Mouse (Mus musculus): Measurements from ENCODE around the gene Grk2. TPM values are rescaled to one million over a fixed set of nuclear protein-coding genes. Genes with fewer than 3 reads are reported as not detected.

Grk2 gene
- polyA plus RNA-seq, 1 experiment from 2014 or later, result 14.8 TPM

DNA sequence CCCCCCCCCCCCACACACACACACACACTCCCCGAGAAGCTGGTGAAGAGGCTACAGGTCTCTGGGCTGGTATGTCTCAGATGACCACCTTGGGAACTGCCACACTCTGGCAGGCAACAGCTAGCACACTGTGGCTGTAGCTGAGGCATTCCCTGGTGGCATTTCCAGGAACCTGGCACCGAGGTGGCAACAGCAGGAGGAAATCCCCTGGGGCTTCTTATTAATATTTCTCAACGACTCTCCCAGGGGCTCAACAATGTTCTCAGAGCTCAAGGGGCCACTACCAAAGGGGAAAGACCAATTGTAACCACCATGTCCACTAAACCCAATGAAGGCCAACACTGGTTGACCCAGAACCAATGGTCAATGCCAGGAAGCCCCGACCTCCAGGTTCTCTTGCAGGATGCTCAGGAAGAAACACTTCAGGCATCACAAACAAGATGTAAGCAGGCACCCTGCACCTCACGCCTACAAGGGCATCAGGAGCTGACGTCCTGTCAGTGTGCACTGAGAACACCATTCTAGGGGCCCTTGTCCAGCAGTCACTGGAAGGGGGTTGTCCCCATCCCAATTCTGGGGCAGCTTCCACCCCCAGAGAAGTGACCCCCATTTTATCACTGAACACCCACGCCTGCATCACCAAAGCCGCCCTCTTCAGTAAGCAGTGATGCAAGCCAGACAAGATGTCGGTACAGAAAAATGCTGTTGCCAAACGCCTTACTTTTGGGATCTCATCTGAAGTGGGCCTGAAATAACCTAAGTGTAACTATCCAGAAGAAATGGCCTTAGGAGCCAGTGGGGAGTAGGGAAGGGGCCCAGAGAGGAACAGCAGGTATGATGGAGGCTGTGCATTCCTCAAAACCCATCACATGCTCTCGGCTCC, 4.9 kb downstream of the Grk2 start:
- H3K27ac ChIP-seq, result peak overlapping the region; percentile 54
- 79% methylated on average over 11 of the region's 11 CpGs for WGBS
- peaks cover 67% of the 10 kb centered on the region for H3K4me1 ChIP-seq (replicated peaks)
- no peaks in the 10 kb centered on the region for H3K27me3 ChIP-seq (ENCODE audit: insufficient read depth, poor library complexity, severe bottlenecking)
- no peaks in the 10 kb centered on the region for H3K9me3 ChIP-seq
- DNase-seq (ENCODE audit: low spot score), result no peak
- H3K4me3 ChIP-seq, result peak overlapping the region; percentile 27; the same call in 1 of the 2 replicates
- H3K36me3 ChIP-seq, result peaks cover 23% of the 10 kb centered on the region; the same call in 1 of the 2 replicates

DNA sequence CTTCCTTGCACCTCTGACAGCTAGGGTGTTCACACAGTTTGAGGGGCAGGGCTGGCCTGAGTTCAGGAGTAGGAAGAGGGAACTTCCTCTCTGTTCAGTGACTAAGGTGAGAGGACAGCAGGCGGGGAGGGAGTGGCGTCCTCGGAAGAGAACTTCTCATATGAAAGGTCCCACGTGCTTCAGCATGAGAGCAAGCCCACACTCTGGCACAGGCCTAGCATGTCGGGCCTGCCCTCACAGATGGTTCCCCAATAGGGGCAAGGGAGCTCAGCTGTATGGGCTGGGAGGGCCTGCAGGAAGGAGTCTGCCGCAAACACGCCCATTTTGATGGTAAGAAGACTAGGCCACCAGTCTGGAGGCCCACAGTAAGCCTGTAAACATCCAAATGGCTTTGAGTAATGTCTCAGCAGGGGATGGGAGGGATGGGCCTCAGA, 5.7 kb downstream of the Grk2 start:
- WGBS, result 55% methylated on average over 7 of the region's 7 CpGs
- H3K9me3 ChIP-seq, result no peaks in the 10 kb centered on the region
- H3K4me1 ChIP-seq (replicated peaks), result peaks cover 64% of the 10 kb centered on the region
- peaks cover 30% of the 10 kb centered on the region for H3K36me3 ChIP-seq
- no peak overlapping the region for H3K4me3 ChIP-seq
- H3K27me3 ChIP-seq (ENCODE audit: insufficient read depth, poor library complexity, severe bottlenecking), result no peaks in the 10 kb centered on the region
- DNase-seq (ENCODE audit: low spot score), result no peak
- peak overlapping the region; percentile 53 for H3K27ac ChIP-seq

DNA sequence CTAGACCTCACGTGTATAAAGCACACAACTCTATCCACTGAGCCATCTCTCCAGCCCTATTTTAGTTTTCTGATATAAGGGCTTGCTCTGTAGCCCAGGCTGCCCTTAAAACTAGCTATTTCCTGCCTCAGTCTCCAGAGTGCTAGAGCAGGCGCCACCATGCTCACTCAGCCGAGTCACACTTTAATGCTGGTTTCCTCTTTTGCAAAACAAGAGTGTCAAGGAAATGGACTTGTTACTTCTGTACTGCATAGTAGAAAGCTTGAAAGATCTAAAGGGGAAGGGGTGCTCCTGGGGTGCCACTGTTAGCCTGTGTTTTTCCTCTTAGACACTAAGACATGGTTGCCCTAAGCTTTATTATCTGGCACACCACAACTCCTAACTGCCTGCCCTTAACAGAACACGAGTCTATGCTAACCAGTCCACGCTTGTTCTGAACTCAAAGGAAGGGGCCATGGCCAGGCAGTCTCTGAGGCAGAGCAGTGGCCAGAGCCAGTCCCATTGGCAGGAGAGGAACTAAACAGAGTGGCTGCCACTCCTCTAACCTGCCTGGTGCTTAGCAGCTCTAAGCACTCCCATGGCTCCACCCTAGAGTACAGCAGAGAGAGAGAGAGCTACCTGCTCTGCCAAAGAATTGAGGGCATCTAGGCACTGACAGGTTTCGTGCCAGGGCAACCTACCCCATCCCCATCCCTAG, 6.3 kb downstream of the Grk2 start:
- Histone ChIP-seq H3K9me3 (no peaks in the 10 kb centered on the region), H3K36me3 (peaks cover 35% of the 10 kb centered on the region), H3K27me3 (ENCODE audit: insufficient read depth, poor library complexity, severe bottlenecking) (no peaks in the 10 kb centered on the region), H3K4me3 (no peak overlapping the region), H3K27ac (peak overlapping the region; percentile 53), H3K4me1 (replicated peaks) (peaks cover 58% of the 10 kb centered on the region)
- 84% methylated on average over 6 of the region's 6 CpGs for WGBS
- DNase-seq (ENCODE audit: low spot score), result no peak

DNA sequence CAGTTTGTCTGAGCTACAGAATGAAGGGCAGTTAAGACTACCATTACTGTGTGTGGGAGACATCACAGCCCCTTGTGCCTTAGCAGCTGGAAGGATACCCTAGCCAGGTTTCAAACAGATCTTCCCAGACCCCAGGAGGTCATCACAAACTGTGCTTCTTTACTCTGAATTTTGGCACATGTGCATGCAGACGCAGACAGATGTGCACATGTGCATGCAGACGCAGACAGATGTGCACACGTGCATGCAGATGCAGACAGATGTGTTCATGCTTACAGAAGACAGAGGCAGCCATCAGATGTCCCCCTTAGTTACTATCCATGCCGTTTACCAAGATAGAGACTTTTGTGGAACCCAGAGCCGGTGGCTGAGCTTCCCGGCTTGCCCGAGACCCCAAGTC, 6.9 kb downstream of the Grk2 start:
- H3K4me3 ChIP-seq, result no peak overlapping the region
- H3K36me3 ChIP-seq, result peaks cover 41% of the 10 kb centered on the region
- DNase-seq (ENCODE audit: low spot score), result no peak
- H3K9me3 ChIP-seq, result no peaks in the 10 kb centered on the region
- 92% methylated on average over 7 of the region's 7 CpGs for WGBS
- no peak overlapping the region for H3K27ac ChIP-seq
- H3K27me3 ChIP-seq (ENCODE audit: insufficient read depth, poor library complexity, severe bottlenecking), result no peaks in the 10 kb centered on the region
- H3K4me1 ChIP-seq (replicated peaks), result peaks cover 52% of the 10 kb centered on the region

DNA sequence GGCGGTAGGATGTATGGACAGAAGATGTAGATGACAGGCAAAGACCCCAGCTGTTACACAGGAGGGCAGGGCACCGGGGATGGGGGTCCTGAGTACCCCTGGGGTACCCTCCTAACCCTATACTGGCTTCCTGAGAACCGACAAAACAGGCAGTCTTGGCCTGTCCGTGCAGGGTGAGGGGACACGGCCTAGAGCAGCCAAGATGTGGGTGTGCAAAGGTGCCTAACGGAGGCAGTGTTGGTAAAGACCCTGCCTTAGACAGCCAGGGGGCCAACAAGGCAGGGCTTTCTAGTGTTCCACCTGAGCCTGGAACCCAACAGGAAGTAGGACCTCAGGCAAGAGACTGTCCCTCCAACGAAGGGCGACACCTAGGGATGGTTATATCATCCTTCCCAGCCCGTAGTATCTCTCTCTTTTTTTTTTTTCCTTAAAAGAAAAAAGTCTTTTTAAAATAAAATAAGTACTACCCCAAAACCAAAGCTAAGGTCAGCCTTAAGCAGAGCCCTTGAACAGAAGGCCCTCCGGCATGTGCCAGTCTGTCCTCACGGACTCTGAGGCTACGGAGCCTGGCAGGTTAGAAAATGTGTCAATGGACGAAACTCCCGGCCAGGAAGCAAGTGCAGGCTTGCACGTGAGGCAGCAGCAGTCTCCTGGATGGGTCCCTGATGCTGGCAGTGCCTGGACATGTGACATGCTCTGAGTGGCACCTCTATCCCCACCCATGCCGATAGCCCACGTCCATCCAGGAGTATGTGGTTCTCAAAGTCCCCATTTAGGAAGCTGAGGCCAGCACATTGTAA, 7.5 kb downstream of the Grk2 start:
- Histone ChIP-seq H3K36me3 (peaks cover 47% of the 10 kb centered on the region), H3K27me3 (ENCODE audit: insufficient read depth, poor library complexity, severe bottlenecking) (no peaks in the 10 kb centered on the region), H3K4me1 (replicated peaks) (peaks cover 46% of the 10 kb centered on the region), H3K9me3 (no peaks in the 10 kb centered on the region), H3K4me3 (no peak overlapping the region), H3K27ac (no peak overlapping the region)
- 91% methylated on average over 17 of the region's 17 CpGs for WGBS
- DNase-seq (ENCODE audit: low spot score), result no peak

DNA sequence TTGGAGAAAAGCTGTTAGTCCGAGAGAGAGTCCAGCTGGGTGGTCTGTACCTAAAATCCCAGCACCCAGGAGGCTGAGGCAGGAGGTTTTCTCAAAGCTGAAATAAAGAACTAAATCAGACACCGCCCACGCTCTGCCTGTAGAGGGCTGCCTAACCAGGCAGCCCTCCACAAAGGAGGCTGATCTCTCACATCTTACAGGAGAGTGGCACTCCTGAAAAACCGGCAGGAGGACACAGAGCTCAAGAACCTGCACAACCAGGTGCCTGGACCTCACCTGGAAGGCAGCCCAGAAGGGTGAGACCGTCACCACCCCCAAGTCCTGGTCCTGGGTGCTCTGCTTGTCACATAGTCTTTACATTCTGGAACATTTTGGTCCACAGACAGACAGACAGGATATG, 8.2 kb downstream of the Grk2 start:
- Histone ChIP-seq H3K9me3 (no peaks in the 10 kb centered on the region), H3K36me3 (peaks cover 54% of the 10 kb centered on the region), H3K4me3 (no peak overlapping the region), H3K27ac (no peak overlapping the region), H3K27me3 (ENCODE audit: insufficient read depth, poor library complexity, severe bottlenecking) (no peaks in the 10 kb centered on the region), H3K4me1 (replicated peaks) (peaks cover 39% of the 10 kb centered on the region)
- DNase-seq (ENCODE audit: low spot score), result no peak
- WGBS, result 91% methylated on average over 5 of the region's 5 CpGs

DNA sequence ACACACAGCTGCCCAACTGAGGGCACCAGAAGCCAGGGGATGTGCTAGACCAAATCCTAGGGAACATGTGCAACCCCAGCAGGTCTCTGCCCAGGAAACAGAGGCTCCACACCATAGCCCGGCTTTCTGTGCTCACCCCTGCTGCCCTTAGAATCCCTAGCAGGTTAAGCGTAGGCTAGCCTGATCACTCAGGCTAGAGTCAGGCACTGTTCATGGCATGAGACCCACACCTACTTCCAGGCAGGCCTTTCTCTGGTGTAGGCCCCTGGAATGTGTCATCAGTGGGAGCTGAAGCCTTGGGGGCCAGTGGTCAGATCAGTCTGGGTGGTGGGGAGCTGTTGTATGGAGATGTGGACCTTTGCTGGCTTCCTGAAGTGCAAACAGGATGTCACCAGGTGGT, 9.4 kb downstream of the Grk2 start:
- H3K27me3 ChIP-seq (ENCODE audit: insufficient read depth, poor library complexity, severe bottlenecking), result no peaks in the 10 kb centered on the region
- peak overlapping the region; percentile 23; the same call in 1 of the 2 replicates for H3K27ac ChIP-seq
- no peaks in the 10 kb centered on the region for H3K9me3 ChIP-seq
- no peak overlapping the region for H3K4me3 ChIP-seq
- DNase-seq (ENCODE audit: low spot score), result no peak
- H3K4me1 ChIP-seq (replicated peaks), result peaks cover 27% of the 10 kb centered on the region
- peaks cover 66% of the 10 kb centered on the region for H3K36me3 ChIP-seq
- WGBS, result 94% methylated on average over 2 of the region's 2 CpGs

DNA sequence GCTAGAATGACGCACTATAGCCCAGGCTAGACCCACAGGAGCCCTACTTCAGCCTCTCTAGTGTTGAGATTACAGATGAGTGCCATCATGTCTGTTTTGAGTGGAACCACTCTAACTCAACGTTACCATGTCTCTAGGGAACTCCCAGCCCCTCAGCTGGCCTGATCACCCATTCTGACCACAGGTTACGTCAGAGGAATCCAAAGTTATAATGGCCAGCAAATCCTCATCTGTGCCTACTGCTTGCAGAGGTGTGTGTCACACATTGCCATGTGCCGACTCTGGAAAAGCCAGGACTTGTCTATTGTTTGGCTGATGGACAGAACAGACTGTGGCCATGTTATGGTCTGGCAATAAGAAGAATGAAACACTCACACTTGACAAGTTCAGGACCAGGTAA, 10.6 kb downstream of the Grk2 start:
- Histone ChIP-seq H3K27ac (no peak overlapping the region), H3K36me3 (peaks cover 79% of the 10 kb centered on the region), H3K4me1 (replicated peaks) (peaks cover 22% of the 10 kb centered on the region), H3K4me3 (no peak overlapping the region), H3K27me3 (ENCODE audit: insufficient read depth, poor library complexity, severe bottlenecking) (no peaks in the 10 kb centered on the region), H3K9me3 (no peaks in the 10 kb centered on the region)
- no peak for DNase-seq (ENCODE audit: low spot score)
- WGBS, result 94% methylated on average over 4 of the region's 4 CpGs

DNA sequence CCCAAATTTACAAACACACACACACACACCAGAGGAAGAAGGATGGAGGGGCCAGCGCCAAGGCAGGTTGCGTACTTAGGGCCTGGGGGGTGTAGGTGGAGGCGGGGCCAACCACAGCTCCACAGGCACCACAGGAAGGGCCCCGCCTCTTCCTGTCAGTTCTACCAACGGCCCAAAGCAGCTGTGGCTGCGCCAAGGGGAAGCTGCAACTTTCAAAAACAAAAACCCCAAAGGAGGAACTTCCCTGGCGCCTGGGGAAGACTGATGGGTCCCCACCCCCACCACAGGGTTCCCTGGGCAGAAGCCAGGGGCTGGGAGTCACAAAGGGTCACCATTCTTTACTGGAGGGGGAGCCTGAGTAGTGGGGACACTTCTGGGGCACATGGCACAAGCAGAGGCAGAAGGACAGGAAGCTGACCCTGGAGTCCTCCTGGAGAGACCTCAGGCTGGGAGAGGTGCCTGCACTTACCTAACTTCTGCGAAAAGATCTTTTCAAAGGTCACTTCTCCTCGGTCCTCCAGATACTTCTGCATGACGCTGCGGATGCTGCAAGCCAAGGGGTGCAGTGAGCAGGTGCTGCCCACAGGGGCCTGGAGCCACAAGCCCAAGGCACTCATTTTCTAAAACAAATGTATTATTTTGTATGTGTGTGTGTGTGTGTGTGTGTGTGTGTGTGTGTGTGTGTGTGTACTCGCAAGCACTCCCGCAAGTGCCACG, 11.5 kb downstream of the Grk2 start:
- DNase-seq (ENCODE audit: low spot score), result no peak
- no peaks in the 10 kb centered on the region for H3K9me3 ChIP-seq
- WGBS, result 69% methylated on average over 14 of the region's 14 CpGs
- H3K4me1 ChIP-seq (replicated peaks), result peaks cover 13% of the 10 kb centered on the region; the same call in 1 of the 2 replicates
- 0 out of 2 replicates have a peak overlapping the region, but pooled peaks have one; percentile 1 for H3K27ac ChIP-seq
- no peaks in the 10 kb centered on the region for H3K27me3 ChIP-seq (ENCODE audit: insufficient read depth, poor library complexity, severe bottlenecking)
- H3K4me3 ChIP-seq, result no peak overlapping the region
- H3K36me3 ChIP-seq, result peaks cover 87% of the 10 kb centered on the region

DNA sequence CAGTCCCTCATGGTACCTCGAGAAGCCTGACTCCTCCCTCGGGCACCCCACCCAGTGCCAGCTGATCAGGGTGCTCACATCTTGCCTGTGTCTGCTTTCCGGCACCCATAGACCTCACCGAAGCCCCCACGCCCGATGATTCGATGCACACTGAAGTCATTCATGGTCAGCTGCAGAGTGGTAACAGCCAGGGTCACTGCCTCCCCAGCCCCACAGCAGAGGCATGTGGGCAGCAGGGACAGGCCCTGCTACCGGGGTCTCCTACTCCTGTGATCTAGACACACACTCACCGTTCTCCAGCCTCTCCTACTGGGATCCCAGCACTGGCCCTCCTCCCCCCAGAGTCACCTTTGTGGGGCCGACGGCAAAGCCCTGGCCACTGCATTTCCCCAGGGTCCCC, 14.9 kb downstream of the Grk2 start:
- H3K27ac ChIP-seq, result no peak overlapping the region
- H3K36me3 ChIP-seq, result peaks cover 99% of the 10 kb centered on the region
- H3K4me1 ChIP-seq (replicated peaks), result 0 out of 2 replicates have a peak, but pooled peaks cover 7% of the 10 kb centered on the region
- no peak overlapping the region for H3K4me3 ChIP-seq
- no peaks in the 10 kb centered on the region for H3K9me3 ChIP-seq
- H3K27me3 ChIP-seq (ENCODE audit: insufficient read depth, poor library complexity, severe bottlenecking), result no peaks in the 10 kb centered on the region
- no peak for DNase-seq (ENCODE audit: low spot score)
- WGBS, result 91% methylated on average over 11 of the region's 11 CpGs

DNA sequence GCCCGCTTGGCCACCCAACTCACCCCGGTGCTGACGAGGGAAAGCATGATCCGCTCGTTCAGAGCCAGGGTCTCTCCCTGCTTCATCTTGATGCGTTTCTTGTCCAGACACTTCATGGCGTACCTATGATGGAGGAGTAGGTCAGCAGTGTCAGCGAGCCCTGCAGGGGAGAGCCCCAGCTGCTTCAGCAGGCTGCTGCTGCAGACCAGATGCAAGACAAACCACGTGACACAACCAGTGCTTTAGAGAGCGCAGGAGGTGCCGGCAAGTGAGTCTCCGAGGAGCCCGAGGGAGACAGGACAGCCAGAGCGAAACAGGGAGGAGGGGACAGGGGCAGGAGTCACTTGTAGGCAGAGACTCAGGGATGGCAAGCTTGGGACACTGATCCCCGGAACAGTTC, 15.3 kb downstream of the Grk2 start:
- H3K27ac ChIP-seq, result no peak overlapping the region
- 0 out of 2 replicates have a peak, but pooled peaks cover 7% of the 10 kb centered on the region for H3K4me1 ChIP-seq (replicated peaks)
- DNase-seq (ENCODE audit: low spot score), result no peak
- H3K27me3 ChIP-seq (ENCODE audit: insufficient read depth, poor library complexity, severe bottlenecking), result no peaks in the 10 kb centered on the region
- H3K9me3 ChIP-seq, result no peaks in the 10 kb centered on the region
- H3K36me3 ChIP-seq, result peaks cover 100% of the 10 kb centered on the region
- H3K4me3 ChIP-seq, result no peak overlapping the region
- 75% methylated on average over 15 of the region's 15 CpGs for WGBS

DNA sequence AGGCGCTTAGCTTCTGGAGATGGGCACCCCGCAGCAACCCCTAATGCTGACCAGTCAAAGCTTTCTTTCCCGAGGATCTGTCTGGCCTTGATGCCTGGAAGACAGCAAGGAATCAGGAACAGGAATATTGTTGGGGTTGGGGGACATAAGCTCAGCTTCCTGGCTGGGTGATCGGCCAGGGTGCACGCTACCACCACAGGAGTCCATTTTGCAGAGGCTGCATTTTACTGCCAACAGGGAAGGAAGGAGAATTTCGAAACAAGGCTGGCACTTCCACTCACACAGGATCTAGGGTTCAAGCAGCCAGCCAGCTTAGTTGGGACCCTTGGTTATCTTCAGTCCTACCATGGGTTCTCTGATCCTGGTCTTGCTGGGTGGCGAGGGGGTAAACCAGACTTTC, 22.4 kb downstream of the Grk2 start:
- H3K36me3 ChIP-seq, result peaks cover 62% of the 10 kb centered on the region
- peak overlapping the region; percentile 87 for H3K27ac ChIP-seq
- H3K4me3 ChIP-seq, result peak overlapping the region; percentile 75
- H3K9me3 ChIP-seq, result peaks cover 5% of the 10 kb centered on the region; the same call in 1 of the 2 replicates
- 49% methylated on average over 7 of the region's 7 CpGs for WGBS
- no peak for DNase-seq (ENCODE audit: low spot score)
- peaks cover 22% of the 10 kb centered on the region for H3K4me1 ChIP-seq (replicated peaks)
- peaks cover 14% of the 10 kb centered on the region for H3K27me3 ChIP-seq (ENCODE audit: insufficient read depth, poor library complexity, severe bottlenecking)

All from hindbrain, embryonic 10.5 days (tissue).